Mouse (Mus musculus): ENCODE results near the gene Gm45808. TPM values are rescaled to one million over a fixed set of nuclear protein-coding genes. Genes with fewer than 3 reads are reported as not detected.

The Gm45808 gene
- total and polyA plus RNA-seq, 2 experiments from 2014 or later: 0.18 to 14.2 TPM

DNA sequence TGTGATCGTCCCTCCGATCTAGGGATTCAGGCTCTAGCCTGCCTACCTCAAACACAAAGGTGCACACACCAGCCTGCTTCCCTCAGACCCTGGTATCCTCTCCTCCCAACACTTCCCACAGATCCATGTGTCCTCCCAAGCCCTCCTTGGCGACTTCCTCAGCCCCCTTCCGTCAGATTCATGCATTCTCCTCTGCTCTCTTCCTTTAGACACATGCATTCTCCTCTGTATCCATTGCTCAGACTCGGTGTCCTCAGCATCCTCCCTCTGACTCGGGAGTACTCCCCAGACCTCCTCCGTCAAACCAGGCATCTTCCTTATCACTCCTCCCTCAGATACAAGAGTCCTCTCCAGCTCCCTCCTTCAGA, 52.8 kb downstream of the Gm45808 start:
- H3K9ac ChIP-seq (replicated peaks; ENCODE audit: low read depth, low read length): peak overlapping the region; percentile 72
- H3K4me2 ChIP-seq (ENCODE audit: low read depth, low read length): peak overlapping the region; percentile 94
- ATAC-seq (ENCODE audit: insufficient read depth, low read depth): no peak
- peak overlapping the region; percentile 91 for H3K27ac ChIP-seq (ENCODE audit: low read depth)
- under 1% methylated on average over 7 of the region's 7 CpGs for WGBS
- DNase-seq (ENCODE audit: low spot score): no peak
- no peaks in the 10 kb centered on the region for H3K9me3 ChIP-seq (replicated peaks; ENCODE audit: control insufficient read depth, low read length)
- peaks cover 10% of the 10 kb centered on the region for H3K36me3 ChIP-seq (replicated peaks; ENCODE audit: control insufficient read depth, insufficient read depth, low read length)
- TF ChIP-seq EP300 (IDR thresholded peaks at IDR 0.05; ENCODE audit: low read depth): no peak
- TF ChIP-seq CTCF (IDR thresholded peaks at IDR 0.05; ENCODE audit: low read depth): no peak
- no peaks in the 10 kb centered on the region for H3K27me3 ChIP-seq (ENCODE audit: control insufficient read depth, insufficient read depth, low read length)
- peaks cover 29% of the 10 kb centered on the region for H3K4me1 ChIP-seq (ENCODE audit: control insufficient read depth, insufficient read depth)
- H3K4me3 ChIP-seq (ENCODE audit: low read depth, low read length): peak overlapping the region; percentile 58

DNA sequence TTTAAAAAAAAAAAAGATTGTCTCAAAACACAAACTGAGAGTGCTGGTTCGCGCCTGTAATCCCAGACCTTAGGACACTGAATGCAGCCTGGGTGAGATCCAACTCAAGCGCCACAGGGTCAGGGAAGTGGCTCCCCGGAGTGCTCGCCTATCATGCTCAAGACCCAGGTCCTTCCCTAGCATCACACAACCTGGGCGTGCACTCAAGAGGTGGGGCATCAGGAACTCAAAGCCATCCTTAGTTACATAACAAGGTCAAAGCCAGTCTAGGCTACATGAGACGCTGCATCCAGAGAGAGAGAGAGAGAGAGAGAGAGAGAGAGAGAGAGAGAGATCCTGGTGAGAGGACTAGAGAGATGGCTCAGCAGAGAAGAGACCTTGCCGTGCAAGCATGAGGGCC, 60.1 kb downstream of the Gm45808 start:
- Histone ChIP-seq H3K9me3 (replicated peaks; ENCODE audit: control insufficient read depth, low read length) (no peaks in the 10 kb centered on the region), H3K4me1 (ENCODE audit: control insufficient read depth, insufficient read depth) (no peaks in the 10 kb centered on the region), H3K27ac (ENCODE audit: low read depth) (no peak overlapping the region), H3K27me3 (ENCODE audit: control insufficient read depth, insufficient read depth, low read length) (no peaks in the 10 kb centered on the region), H3K4me3 (ENCODE audit: low read depth, low read length) (no peak overlapping the region), H3K36me3 (replicated peaks; ENCODE audit: control insufficient read depth, insufficient read depth, low read length) (peaks cover 73% of the 10 kb centered on the region), H3K9ac (replicated peaks; ENCODE audit: low read depth, low read length) (no peak overlapping the region), H3K4me2 (ENCODE audit: low read depth, low read length) (no peak overlapping the region)
- 84% methylated on average over 8 of the region's 8 CpGs for WGBS
- TF ChIP-seq CTCF (IDR thresholded peaks at IDR 0.05; ENCODE audit: low read depth) (no peak), EP300 (IDR thresholded peaks at IDR 0.05; ENCODE audit: low read depth) (no peak)
- ATAC-seq (ENCODE audit: insufficient read depth, low read depth) (no peak), DNase-seq (ENCODE audit: low spot score) (no peak)

DNA sequence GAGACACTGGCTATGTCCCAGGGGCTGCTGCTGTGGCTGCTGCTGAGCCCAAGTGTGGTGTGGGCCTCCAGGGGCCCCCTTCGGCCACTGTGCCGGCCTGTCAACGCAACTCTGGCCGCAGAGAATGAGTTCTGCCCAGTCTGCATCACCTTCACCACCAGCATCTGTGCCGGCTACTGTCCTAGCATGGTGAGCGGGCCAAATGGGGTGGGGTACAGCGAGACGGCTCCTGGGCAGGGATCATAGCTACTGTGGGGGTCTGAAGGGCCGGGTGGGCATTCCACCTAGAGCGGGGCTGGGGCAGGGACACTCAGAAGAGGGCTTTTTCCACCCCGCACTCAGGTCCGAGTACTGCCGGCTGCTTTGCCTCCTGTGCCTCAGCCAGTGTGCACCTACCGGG, 65.4 kb downstream of the Gm45808 start:
- ATAC-seq (ENCODE audit: insufficient read depth, low read depth): no peak
- Histone ChIP-seq H3K36me3 (replicated peaks; ENCODE audit: control insufficient read depth, insufficient read depth, low read length) (peaks cover 53% of the 10 kb centered on the region), H3K27ac (ENCODE audit: low read depth) (no peak overlapping the region), H3K4me3 (ENCODE audit: low read depth, low read length) (no peak overlapping the region), H3K4me1 (ENCODE audit: control insufficient read depth, insufficient read depth) (no peaks in the 10 kb centered on the region), H3K27me3 (ENCODE audit: control insufficient read depth, insufficient read depth, low read length) (peaks cover 43% of the 10 kb centered on the region), H3K9me3 (replicated peaks; ENCODE audit: control insufficient read depth, low read length) (no peaks in the 10 kb centered on the region), H3K9ac (replicated peaks; ENCODE audit: low read depth, low read length) (no peak overlapping the region), H3K4me2 (ENCODE audit: low read depth, low read length) (no peak overlapping the region)
- no peak for TF ChIP-seq CTCF (IDR thresholded peaks at IDR 0.05; ENCODE audit: low read depth)
- TF ChIP-seq EP300 (IDR thresholded peaks at IDR 0.05; ENCODE audit: low read depth): no peak
- DNase-seq (ENCODE audit: low spot score): no peak
- WGBS: 93% methylated on average over 14 of the region's 14 CpGs

DNA sequence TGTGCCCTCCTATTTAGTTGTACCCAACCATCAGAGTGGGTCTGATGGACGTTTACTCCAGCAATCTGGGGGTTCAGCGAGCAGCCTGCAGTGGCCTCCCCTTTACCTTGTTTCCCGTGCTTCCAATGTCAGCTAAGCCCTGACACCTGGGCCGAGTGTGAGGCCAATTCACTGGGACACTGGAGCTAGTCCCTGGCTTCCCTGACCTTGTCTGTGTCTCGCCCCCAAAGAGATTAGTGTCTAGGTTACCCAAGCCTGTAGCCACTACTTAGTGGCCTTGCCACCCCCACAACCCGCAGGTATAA, 66.0 kb downstream of the Gm45808 start, which contains the start of gene Lhb:
Gene Lhb, plus strand, starts transcription at position 206 of the 305 bp plus-strand sequence.
- WGBS: 68% methylated on average over 6 of the region's 6 CpGs
- no peak within 1 kb of the TSS for H3K27ac ChIP-seq (ENCODE audit: low read depth)
- TF ChIP-seq EP300 (IDR thresholded peaks at IDR 0.05; ENCODE audit: low read depth) (no peak), CTCF (IDR thresholded peaks at IDR 0.05; ENCODE audit: low read depth) (no peak)
- H3K9me3 ChIP-seq (replicated peaks; ENCODE audit: control insufficient read depth, low read length): no peaks in the 10 kb centered on the region
- DNase-seq (ENCODE audit: low spot score): no peak
- H3K27me3 ChIP-seq (ENCODE audit: control insufficient read depth, insufficient read depth, low read length): peaks cover 49% of the 10 kb centered on the region
- H3K9ac ChIP-seq (replicated peaks; ENCODE audit: low read depth, low read length): no peak within 1 kb of the TSS
- H3K4me3 ChIP-seq (ENCODE audit: low read depth, low read length): no peak within 1 kb of the TSS
- H3K36me3 ChIP-seq (replicated peaks; ENCODE audit: control insufficient read depth, insufficient read depth, low read length): peaks cover 50% of the 10 kb centered on the region
- ATAC-seq (ENCODE audit: insufficient read depth, low read depth): no peak
- no peaks in the 10 kb centered on the region for H3K4me1 ChIP-seq (ENCODE audit: control insufficient read depth, insufficient read depth)
- H3K4me2 ChIP-seq (ENCODE audit: low read depth, low read length): no peak within 1 kb of the TSS

DNA sequence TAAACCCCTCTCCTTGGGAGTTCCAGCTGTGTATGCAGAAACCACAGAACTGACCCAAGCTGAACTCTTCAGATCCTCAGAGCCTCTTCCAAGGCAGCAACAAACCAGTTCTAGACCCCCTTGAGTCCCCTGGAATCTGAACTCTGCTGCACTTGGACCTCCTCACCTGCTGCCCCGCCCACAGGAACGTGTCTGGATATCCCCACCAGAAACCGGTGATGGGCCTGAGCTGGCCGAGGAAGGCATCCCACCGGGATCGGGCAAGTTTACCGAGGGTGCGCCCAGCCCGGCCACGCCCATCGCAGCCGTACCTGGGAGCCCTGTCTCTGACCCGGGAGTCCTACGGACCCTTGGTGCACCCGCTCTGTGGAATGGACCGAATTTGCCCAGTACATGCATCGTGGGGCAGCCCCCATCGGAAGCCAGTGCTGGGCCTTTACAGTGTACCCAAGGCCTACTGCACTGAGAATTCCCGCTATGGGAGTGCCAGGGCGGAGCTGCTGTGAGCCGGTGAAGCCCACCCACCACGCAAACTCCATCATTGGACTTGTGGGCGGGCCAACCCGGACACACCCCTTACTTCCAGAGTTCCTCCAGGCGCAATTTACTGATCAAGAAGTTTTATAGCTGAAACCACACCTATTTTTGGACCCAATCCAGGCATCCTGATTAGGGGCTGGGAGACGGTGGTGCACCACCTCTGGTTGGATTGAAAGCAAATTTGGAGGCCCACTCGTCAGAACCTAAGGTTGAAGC, 66.6 kb downstream of the Gm45808 start:
- 15% methylated on average over 27 of the region's 27 CpGs for WGBS
- no peak for DNase-seq (ENCODE audit: low spot score)

More for the DNA sequence above, 66.6 kb downstream of the Gm45808 start:
- Histone ChIP-seq H3K36me3 (replicated peaks; ENCODE audit: control insufficient read depth, insufficient read depth, low read length) (peaks cover 45% of the 10 kb centered on the region), H3K9me3 (replicated peaks; ENCODE audit: control insufficient read depth, low read length) (no peaks in the 10 kb centered on the region), H3K27ac (ENCODE audit: low read depth) (no peak overlapping the region), H3K4me3 (ENCODE audit: low read depth, low read length) (no peak overlapping the region), H3K27me3 (ENCODE audit: control insufficient read depth, insufficient read depth, low read length) (peaks cover 55% of the 10 kb centered on the region), H3K4me1 (ENCODE audit: control insufficient read depth, insufficient read depth) (no peaks in the 10 kb centered on the region), H3K9ac (replicated peaks; ENCODE audit: low read depth, low read length) (no peak overlapping the region), H3K4me2 (ENCODE audit: low read depth, low read length) (no peak overlapping the region)
- TF ChIP-seq EP300 (IDR thresholded peaks at IDR 0.05; ENCODE audit: low read depth) (no peak), CTCF (IDR thresholded peaks at IDR 0.05; ENCODE audit: low read depth) (no peak)
- no peak for ATAC-seq (ENCODE audit: insufficient read depth, low read depth)

Measured in heart, postnatal 0 days (tissue).